Mouse (Mus musculus) regulatory T cell (primary cell): ENCODE measurements around the gene Nudt9.

Experiments
- in situ Hi-C: fragments of 300-600 bp; cut with MboI, MseI; formaldehyde crosslinking; loops from one replicate; pipeline ENCODE4 v1.15.1; 2025; ENCODE audit warnings: high pct_unique_total_duplicates

Gene Nudt9

GRCm38 (mm10) chr5:104074388-104074787 lies 28.3 kb downstream of the Nudt9 start:
- in situ Hi-C loops = no loop called here

DNA sequence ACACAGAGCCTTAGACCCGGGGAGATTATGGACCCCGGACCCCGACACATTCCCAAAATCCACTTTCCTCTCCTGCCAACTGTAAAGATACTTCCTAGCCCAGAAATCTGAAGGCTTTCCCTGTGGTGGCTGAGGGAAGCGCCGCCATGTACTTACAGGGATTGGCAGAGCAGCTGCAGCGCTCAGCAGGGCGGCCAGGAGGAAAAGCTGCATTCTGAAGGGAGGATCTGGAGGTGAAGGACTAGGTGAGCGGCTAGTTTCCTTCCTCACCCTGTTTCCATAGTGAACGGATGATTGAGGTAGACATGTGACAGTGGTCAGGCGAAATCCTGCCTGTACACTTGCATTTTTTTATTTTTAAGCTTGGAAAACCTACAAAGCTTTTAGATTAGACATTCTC lies 30.3 kb downstream of the Nudt9 start:
- in situ Hi-C loops = no loop called here

DNA sequence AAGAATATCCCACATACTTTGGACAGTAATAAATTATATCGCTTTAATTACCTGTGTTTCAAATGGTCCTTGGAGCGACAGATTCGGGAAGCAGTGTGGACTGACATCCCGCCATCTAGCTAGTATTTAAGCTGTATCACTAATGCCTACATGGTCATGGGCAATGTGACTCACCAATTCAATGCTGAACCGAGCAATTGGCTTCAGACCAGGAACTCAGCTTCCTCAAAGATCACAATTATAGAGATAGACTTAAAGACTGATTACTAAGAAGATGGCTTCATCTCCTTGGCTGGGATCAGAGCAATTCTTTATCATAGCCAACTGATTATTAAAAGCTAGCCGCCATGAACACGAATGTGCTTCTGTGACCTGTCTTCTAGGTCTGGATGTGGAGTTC lies 31.4 kb downstream of the Nudt9 start, which contains the start of gene Gm17660:
TSS of gene Gm17660 (minus strand) at position 101 of the 400 bp plus-strand sequence.
- in situ Hi-C loops = no loop called here

DNA sequence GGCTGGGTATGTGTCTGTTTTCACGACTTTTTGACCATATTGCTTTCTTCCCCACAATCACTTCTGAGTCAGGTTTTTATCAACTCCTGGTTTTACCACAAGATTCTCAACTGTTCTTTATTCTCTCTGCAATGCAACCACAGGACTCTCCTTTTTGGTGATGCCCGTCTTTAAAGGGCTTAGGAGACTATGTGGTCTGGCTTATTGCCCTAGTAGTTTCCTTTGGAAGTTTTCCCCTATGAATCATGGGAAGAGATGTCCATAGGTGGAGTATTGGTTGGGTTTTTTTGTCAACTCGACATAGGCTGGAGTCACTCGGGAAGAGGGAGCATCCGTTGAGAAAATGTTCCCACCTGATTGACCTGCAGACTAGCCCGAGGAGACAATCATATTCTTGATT lies 34.6 kb downstream of the Nudt9 start:
- in situ Hi-C loops = no loop called here

GRCm38 (mm10) chr5:104085366-104085765 lies 39.3 kb downstream of the Nudt9 start:
- in situ Hi-C loops = no loop called here

DNA sequence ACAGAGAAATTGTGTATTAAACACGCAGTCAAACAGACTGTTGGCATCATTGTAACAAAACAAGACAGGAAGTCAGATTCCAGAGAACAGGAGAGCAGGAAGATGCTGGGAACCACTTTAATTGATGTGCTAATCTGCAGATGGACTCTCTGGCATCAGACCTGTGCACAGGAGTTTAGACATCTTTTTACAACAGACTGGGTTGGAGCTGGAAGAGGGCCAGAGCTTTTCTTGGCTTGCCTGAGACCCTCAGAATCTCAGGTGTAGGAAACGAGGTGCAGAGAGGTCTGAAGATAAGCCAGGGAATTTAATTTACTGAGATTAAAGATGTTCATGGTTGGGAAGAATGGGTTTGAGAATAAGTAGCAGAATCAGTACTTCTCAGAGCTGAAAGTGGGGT lies 43.6 kb downstream of the Nudt9 start:
- in situ Hi-C loops = no loop called here

DNA sequence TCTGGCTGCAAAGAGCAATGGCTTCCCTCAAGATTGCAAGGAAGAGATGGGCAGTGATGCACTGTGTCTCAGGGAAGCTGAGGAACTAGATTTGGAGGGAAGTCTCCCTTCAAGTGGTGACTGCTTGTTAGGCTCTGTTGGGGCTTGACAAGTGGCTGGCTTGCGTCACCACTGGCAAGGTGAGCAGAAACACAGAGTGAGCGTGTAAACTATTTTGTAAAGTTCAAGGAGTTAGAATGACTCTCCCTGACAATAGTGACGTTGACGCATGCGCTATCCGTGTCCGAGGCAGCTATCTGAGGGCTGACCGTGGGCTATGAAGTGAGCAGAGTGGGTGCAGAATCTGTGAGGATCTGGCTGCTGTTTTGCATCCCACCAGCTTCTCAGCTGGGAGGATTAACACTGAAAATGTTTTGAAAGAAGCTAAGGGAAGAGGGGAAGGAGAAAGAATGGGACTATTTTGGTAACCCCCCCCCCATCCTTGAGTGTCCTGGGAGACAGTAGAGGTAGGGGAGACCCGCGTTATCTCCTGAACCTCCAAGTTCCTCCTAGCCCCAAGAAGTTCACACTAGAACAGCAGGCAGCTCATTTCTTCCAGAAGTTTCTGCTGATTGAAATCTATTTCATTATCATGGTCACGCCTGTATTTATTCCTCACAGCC lies 49.4 kb downstream of the Nudt9 start:
- in situ Hi-C loops = no loop called here

DNA sequence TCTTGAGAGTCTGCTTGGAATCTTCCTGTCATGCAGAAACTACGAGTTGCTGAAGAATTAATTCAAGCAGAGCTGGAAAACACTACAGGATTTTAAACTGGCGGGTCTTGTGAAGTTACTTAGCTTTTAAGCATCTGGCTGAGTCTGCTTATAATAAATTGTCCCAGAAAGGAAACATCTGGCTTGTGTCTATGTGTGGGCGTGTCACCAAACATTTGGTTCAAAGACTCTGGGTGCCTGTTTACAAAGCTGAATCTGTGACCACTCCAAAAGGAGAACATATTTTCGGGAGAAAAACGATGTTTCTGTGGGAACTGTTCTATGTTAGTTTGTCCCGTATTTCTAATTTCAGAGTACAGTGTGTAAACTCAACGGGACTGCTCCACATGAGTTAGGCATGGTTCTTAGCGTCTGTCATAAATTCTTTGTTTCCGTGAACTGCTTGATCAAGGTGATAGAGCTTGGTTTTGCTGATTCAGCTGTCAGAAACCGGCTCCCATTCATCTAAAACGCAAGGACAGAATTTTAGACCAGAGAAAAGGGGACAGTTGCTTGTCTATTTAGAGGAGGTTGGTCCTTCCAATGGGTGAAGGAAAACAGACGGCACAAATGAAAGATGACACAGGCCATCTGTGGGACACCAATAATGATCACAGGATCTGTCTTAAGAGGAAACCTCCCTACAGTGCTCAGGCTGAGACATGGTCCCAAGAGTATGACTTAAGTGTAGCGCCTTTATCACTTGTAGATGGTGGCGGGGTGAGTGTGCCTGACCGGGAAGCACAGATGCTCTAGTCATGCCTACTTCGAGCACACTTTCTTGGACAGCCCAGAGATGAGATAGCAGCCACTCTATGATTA lies 50.2 kb downstream of the Nudt9 start:
- in situ Hi-C loops = no loop called here

DNA sequence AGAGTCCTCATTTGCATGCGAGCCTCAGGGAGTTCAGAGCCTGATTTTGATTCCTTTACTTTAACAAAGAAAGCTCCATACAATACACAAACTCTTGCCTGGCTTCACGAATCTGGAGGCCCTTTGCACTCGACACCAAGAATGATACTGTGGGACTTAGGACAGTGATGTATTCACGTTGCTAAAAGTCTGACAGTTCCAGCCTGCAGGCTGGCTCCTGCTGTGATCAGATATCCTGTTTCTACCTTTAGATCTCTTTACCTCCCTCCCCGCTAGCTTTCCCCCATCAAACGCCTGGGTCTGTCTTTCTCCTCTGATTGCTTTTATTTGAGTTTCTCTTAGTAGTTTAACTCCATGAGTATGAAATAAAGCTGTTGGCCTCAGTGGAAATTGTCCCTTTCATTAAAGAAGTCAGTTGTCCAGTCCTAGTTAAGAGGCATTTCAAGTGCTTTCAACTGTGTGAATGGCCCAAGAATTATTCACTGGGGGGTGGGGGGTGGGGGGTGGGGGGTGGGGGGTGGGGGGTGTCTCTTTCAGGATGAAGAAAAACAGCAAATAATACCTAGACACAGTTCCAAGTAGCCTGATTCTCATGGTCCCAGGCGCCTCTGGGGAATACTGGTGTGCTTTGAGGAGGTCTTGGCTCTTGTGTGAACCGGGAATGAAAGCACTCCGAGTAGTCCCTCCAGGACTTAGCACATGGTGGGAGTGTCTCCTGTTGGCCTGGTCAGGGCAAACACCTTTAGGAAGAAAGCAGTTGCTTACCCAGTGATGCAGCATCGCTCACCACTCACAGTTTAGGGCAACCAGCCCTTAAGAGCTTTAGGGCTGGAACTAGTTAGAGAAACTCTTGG lies 55.8 kb downstream of the Nudt9 start:
- in situ Hi-C loops = no loop called here

- in situ Hi-C loops = no loop called here
These were observed 57.1 kb downstream of the Nudt9 start for GRCm38 (mm10) chr5:104103171-104103570.

DNA sequence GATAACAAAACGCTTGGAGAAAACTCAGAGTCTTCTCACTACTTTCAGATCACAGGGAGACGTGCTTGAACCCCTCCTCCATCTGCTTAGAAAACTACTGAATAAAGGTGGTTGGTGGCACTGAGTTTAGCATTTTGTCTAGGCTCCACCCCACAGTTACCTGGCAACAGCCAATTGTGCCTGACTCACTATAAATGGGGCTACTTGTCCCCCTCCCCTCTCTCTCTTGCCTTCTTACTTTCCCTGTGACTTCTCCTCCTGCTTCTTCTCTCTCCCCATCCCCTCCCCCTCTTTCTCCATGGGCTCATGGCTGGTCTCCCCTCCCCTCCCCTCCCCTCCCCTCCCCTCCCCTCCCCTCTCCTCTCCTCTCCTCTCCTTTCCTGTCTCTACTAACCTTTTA lies 58.0 kb downstream of the Nudt9 start:
- in situ Hi-C loops = no loop called here

DNA sequence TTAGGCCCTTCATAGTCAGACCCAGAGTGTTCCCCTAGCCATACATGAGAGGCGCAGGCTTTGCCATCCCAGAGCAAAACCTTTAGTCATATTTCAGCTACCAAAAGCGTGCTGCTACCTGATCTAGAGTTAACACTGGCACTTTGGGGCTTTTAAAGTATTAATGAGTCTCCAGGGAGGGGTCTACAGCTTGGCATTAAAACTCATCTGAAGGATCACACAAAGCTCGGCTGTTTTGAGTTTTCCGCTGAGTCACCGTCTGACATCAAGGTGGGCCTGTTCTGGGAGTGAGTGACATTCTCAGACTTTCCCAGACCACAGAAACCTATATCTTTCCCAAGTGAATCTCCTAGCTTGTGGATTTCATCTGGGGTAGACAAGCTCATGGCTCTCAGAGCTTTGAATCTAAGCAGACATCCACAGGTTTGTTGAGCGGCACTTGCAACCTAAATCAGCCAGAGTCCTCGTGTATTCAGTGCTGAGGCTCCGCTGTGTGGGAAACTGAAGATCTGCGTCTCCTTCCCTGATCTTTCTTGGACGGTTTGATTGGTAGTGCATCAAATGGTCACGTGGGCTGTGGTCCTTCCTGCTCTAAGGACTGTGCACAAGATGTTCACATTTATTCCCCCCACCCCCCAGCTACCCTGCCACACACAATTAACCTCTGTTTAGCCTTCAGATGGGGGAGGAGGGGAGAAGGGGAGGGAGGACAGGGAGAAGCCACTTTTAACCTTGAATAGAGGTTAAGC lies 62.2 kb downstream of the Nudt9 start:
- in situ Hi-C loops = no loop called here

- in situ Hi-C loops = no loop called here
These were observed 62.8 kb downstream of the Nudt9 start for GRCm38 (mm10) chr5:104108879-104109369.

DNA sequence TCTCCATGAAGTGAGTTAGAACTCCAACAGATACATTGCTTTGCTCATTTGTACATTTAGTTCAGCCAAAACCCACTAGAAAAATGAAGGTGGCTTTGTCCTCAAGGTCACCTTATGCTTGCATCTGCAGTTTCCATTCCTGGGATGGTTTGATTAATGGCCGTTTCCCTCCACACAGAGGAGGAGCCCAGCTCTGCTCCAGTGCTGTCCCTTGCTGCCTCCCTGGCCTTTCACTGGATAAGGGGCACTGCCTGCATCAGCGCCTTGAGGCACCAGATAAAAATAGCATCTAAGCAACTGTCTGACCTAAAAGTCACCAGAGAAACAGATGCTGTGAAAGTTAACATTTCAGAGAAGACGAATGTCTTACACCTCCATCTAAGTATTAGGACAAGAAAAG lies 63.4 kb downstream of the Nudt9 start:
- in situ Hi-C loops = no loop called here

DNA sequence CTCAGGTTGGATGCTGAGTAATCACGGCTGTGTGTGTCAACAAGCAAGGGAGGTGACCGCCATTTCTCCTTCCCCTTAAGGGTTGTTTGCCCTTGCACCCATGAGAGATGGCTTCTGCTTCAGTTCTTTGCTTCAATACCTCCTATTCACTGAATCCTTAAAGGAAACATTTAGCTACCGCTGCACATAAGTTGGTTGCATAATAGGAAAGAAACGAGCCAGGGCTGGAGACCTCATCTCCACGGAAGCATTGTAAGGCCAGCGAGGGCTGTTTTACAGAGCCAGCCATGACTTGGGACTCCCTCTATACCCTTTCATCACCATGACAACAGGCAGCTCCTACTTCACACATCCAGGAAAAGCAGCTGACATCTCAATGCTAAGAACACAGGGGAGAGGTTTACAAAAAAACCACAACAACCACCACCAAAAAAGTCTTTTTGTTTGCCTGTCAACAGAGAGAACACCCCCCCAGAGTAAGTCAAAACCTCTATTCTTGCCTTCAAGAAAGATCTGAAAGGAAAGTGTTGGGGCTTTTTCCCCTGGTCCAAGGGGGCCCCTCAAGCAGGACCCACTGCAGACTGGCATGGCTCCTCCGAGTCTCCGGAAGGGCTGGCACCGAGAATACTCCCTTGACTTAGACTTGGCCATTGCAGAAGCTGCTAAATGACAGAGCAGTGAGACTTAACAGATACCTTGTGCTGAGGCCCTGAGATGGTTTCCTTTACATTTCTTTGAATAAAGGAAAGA lies 64.2 kb downstream of the Nudt9 start:
- in situ Hi-C loops = loop anchor here (10.0 kb wide), 1 partner anchor 424 kb away; no protein-coding TSS in a partner anchor

- in situ Hi-C loops = loop anchor here (10.0 kb wide), 1 partner anchor 423 kb away; no protein-coding TSS in a partner anchor
These were observed 65.9 kb downstream of the Nudt9 start for GRCm38 (mm10) chr5:104112016-104112415.

- in situ Hi-C loops = loop anchor here (10.0 kb wide), 1 partner anchor 422 kb away; no protein-coding TSS in a partner anchor
These were observed 66.4 kb downstream of the Nudt9 start for GRCm38 (mm10) chr5:104112511-104112910.

GRCm38 (mm10) chr5:104113491-104114172 lies 67.5 kb downstream of the Nudt9 start, which contains the start of gene Sparcl1:
Gene Sparcl1 (minus strand): TSS chr5:104113733.
- in situ Hi-C loops = loop anchor here (10.0 kb wide), 1 partner anchor 421 kb away; no protein-coding TSS in a partner anchor
